16 mouse cellular contexts compared by ENCODE assay signal in genomic region chr5:102698891-102699290, GRCm38 (mm10).
DNase-seq lines count a peak whose midpoint lies in the region; ATAC-seq lines count a peak whose summit lies in the region.
"Had no signal": no experiment of that assay in that cellular context is flagged by ENCODE, and none has a peak within 500 bp of the region (broad histone marks: within the 10 kb centered on the region; RNA-seq: fewer than 3 reads in every experiment).

No protein-coding gene starts in this region.

- no peak for DNase-seq in frontal cortex, adult 2 months (ENCODE audit: extremely low spot score in 1 of 2, low spot score in 1 of 2)
- DNase-seq in kidney, adult 9 months, result peak; percentile 39
- no peak for DNase-seq in kidney, postnatal 14 days
- peak; percentile 33 to 35 for DNase-seq in right cerebral cortex, postnatal 10 days (ENCODE audit: low spot score in 2 of 2)
- DNase-seq in right cerebral cortex, postnatal 4 days, result no peak
- peak; percentile 12 for DNase-seq in telencephalon, adult 2 months (ENCODE audit: low read depth, low spot score)
- DNase-seq: cerebellum, adult 11 months; lung, adult 18-20 months; retina, postnatal 1 day had no signal

- no peak overlapping the region for H3K4me2 ChIP-seq in forebrain, embryonic 13.5 days
- H3K4me2 ChIP-seq: embryonic facial prominence, embryonic 13.5 days; limb, embryonic 13.5 days; neural tube, embryonic 13.5 days had no signal

- no peak overlapping the region for H3K4me3 ChIP-seq in forebrain, embryonic 13.5 days
- H3K4me3 ChIP-seq: embryonic facial prominence, embryonic 13.5 days; limb, embryonic 13.5 days; neural tube, embryonic 13.5 days had no signal

- 84% methylated on average over 2 of the region's 2 CpGs for WGBS in forebrain, embryonic 13.5 days

- H3K27me3 ChIP-seq in forebrain, embryonic 13.5 days, result no peaks in the 10 kb centered on the region
- H3K27me3 ChIP-seq: embryonic facial prominence, embryonic 13.5 days; neural tube, embryonic 13.5 days had no signal

- H3K27ac ChIP-seq in forebrain, embryonic 13.5 days, result no peak overlapping the region
- H3K27ac ChIP-seq: embryonic facial prominence, embryonic 13.5 days; limb, embryonic 13.5 days; neural tube, embryonic 13.5 days had no signal

- no peak overlapping the region for H3K9ac ChIP-seq in forebrain, embryonic 13.5 days
- H3K9ac ChIP-seq: embryonic facial prominence, embryonic 13.5 days; limb, embryonic 13.5 days; neural tube, embryonic 13.5 days had no signal

- ATAC-seq in frontal cortex, adult (ENCODE audit: low TSS enrichment), result peak; percentile 55; the same call in 1 of the 2 replicates
- no peak for ATAC-seq in forebrain, embryonic 13.5 days
- ATAC-seq: forebrain, embryonic 14.5 days; hindbrain, embryonic 16.5 days had no signal

- H3K36me3 ChIP-seq in forebrain, embryonic 13.5 days (ENCODE audit: poor library complexity, severe bottlenecking), result no peaks in the 10 kb centered on the region
- H3K36me3 ChIP-seq: embryonic facial prominence, embryonic 13.5 days; limb, embryonic 13.5 days; neural tube, embryonic 13.5 days had no signal

- H3K9me3 ChIP-seq in forebrain, embryonic 13.5 days (replicated peaks), result no peaks in the 10 kb centered on the region
- H3K9me3 ChIP-seq: embryonic facial prominence, embryonic 13.5 days; limb, embryonic 13.5 days; neural tube, embryonic 13.5 days had no signal

- no peaks in the 10 kb centered on the region for H3K4me1 ChIP-seq in forebrain, embryonic 13.5 days
- H3K4me1 ChIP-seq: neural tube, embryonic 13.5 days had no signal

Comparison
In these comparisons a context has a peak if more than half of its experiments do, and no peak if none do; other contexts are left out.
1. DNase-seq: peak in kidney, adult 9 months (single experiment), right cerebral cortex, postnatal 10 days (2 of 2) and telencephalon, adult 2 months (single experiment); none in frontal cortex, adult 2 months (0 of 2), kidney, postnatal 14 days (single experiment) and right cerebral cortex, postnatal 4 days (single experiment).